Mouse (Mus musculus) spleen, embryonic (tissue): Measurements from ENCODE around the gene Hadha.

ENCODE experiments used
- CTCF ChIA-PET: fragments of 350-600 bp; sonication (Branson Sonifier 250); formaldehyde crosslinking; loops from one replicate; lab custom pipeline; 2022; lab: Charles Lee

Gene Hadha

DNA sequence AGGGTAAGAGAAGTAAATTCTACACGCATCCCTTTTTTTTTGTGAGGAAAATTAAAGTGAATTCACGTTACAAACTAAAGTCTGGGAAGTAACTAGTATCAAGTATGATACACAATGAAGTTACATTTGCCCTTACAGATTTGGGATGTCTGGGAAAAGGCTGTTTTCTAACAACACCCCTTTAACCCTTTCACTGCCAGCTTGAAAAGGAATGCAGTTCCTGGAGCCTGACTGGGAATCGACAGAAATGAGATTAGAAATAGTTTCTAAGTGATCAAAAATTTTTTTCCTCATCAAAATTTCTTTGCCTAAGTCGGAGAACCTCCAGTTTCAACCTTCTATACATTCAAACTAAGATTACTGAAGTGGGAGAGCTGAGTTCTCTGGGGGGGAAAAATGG is 949 bp downstream of the Hadha start:
- CTCF ChIA-PET = no interaction called here

DNA sequence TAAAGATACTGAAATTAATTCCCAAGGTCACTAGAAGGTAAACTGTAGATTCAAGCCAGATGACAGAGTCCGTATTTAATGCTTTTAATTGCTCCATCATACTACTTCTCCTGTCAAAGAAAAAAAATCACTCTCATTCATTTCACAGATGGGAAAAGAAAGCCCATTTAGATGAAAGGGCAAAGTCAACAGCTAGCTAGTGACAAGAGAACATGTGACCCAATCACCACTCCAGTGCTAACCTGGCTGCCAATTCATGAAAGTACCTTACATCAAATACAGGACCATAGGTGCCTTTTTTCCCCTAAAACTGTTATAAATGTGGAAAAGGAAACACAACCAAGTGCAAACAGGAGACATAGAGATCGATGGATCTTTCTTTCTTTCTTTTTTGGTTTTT is 1.7 kb downstream of the Hadha start:
- CTCF ChIA-PET = no interaction called here

DNA sequence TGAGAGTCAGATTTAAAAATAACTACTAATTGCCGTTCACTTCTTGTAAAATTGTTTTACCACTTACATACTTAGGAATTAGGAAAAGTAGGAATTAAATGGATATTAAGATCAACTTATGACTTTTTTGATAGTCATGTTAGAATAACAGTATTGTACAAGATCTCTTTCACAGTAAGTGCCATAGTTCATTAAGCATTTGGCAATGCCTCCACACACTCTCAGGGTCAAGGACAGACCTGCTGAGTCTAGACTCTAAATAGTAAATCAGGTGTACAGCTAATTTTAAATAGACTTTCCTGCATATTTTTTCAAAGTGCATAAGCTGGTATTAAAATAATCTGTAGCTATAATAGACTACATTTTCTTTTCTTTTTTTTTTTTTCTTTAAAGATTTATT is 2.5 kb downstream of the Hadha start:
- CTCF ChIA-PET = no interaction called here

DNA sequence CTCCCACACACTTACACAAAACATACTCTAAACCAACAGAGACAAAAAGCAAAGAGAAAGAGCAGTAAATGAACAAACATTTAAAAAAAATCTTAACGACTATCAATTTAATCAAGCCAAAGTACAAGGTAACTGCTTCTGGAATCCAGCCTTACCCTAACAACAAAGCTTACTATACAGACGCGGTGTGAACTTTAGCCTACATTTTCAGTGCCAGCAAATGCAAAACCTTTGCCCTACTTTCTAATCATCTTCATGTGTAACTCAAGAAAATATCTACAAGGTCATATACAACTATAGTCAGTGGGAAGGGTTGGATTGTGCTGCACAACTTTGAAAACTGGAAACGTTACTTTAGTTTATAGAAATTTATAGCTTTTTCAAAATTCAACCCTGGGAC is 3.0 kb downstream of the Hadha start:
- CTCF ChIA-PET = no interaction called here

DNA sequence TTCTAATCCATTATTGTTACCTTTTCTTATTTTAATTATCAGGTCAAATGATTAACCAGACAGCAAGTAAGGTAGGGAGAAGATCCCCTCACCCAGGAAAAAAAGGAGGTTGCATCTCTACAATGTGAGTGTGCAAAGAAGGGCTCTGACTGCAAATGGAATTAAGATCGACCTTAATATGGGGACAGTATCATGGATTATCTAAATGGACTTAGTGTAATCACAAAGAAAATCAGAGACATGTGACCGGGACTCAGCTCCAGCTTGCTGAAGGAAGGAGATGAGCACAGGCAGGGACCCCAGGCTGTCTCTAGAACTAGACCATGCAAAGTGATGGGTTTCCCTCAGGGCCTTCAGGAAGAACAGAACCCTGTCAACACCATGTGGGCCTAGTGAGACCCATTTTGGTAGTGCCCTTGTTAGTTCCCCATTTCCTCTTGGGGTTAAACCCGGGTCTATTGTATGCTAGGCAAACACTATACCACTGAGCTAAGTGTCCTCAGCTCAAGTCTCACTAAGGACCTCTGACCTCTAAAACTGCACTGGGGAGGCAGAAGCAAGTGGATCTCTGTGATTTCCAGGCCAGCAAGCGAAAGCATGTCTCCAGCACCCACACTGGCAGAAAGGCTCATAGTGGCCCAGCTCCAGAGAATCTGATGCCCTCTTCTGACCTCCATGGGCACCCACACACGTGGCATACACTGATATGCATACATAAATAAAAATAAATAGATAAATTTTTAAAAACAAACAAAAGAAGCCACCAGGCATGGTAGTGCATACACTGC is 6.6 kb downstream of the Hadha start:
- CTCF ChIA-PET = no interaction called here

DNA sequence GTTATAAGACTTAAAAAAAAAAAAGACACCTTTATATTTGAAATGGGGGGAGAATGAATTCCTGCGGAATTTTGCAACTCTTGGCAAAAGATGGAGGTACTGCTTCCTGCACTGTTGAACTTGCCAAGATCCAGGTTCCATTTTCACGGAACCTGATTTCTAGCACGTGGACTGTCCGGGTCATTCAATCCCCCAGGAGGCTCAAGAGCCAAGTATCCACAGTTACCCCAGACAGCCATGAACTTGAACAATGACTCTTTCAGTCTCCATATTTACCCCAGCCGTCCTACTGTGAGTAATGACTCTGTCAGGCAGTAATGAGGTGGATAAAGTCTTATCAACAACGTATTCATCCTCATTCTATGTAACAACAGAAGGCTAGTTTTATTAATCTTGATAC is 8.4 kb downstream of the Hadha start:
- CTCF ChIA-PET = no interaction called here

DNA sequence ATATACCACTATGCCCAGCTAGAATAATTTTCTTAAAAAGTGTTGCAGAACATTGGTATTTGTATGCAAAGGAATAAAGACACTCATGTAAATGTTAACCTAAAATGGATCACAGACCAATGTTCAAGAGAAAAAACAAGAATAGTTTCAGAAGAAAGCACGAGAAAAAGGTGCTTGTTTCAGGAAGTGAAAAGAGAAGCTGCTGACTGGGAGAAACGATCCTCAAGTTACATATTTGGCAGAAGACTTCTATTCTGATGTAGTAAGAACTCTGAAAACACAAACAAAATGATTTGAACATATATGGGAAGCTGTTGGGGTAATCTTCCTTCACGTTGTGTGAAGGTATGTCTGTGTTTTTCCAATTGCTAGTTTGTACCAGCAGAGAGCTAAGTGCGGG is 16.8 kb downstream of the Hadha start:
- CTCF ChIA-PET = no interaction called here

DNA sequence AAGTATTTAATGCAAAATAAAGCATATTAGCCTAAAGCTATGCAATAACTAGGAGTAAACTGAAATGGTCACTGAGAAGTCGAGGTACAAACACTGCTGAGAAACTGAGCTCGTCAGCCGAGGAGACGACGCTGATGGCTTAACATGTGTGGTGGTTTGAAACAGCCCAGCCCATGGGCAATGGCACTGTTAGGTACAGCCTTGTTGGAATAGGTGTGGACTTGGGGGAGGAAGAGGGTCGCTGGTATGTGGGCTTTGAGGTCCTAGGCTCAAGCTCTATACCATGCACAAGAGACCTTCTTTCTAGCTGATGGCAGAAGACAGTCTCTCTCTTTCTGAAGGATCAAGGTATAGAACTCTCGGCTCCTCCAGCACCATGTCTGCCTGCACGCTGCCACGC is 17.7 kb downstream of the Hadha start:
- CTCF ChIA-PET = no interaction called here

DNA sequence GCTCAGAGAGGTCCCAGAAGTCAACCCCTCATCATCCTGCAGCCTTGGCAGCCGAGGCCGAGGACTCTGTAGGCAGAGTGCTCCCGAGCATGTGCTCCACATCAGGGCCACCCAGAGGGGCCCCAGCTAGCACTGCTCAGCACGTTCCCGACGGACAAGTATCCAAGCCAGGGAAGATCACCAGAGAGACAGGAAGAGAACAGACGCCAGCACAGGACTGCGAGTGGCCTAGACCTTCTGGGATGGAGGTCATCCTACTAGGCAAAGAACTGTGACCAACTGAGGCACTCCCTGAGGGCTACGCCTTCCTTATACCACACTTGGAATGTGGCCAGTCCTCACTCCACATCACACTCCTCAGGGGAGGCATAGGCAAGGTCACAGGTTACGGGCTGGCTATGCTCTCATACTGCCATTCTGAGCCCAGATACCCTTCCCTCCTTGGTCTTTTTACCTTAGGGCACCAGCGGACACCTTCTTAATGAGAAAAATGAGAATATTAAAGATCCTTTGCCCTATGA is 19.2 kb downstream of the Hadha start:
- CTCF ChIA-PET = no interaction called here

DNA sequence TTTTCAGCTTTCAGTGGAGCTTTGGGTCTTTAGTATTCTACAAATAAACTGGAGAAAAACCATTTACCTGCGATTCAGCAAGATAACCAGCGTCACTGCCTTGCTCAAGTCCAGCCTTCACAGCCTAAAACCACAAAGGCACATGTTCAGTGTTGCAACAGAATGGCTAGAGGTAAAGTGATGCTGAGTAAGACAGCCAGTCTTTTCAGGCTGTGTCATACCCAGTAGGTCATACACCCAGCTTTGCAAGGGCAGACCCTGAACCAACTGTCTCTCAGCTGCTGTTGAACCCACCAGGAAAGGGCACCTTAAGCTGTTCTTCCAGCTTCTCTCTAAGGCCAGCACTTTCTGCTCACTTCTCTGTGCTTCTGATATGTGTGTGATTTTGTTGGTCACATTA is 22.8 kb downstream of the Hadha start:
- CTCF ChIA-PET = no interaction called here

DNA sequence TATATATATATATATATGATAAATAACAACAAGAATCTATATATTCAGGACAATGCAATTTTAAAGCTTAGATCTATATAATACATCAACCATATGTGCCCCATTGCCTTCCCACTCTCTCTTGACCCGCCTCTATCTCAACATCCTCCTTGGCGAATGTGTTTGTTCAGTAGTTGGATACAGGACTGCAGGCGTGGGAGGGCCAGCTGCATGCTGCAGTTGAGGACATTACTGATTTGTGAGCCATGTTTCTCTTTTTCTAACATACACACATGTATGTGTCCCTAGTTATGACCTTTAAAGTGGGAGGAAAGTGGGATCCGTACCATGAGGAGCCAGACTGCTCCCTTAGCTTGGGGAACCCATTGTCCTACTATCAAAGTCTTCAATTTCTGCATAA is 23.7 kb downstream of the Hadha start:
- CTCF ChIA-PET = interaction anchor here (0.6 kb wide), 1 partner anchor 40 kb away, joined by 6 read pairs; no protein-coding TSS in a partner anchor

DNA sequence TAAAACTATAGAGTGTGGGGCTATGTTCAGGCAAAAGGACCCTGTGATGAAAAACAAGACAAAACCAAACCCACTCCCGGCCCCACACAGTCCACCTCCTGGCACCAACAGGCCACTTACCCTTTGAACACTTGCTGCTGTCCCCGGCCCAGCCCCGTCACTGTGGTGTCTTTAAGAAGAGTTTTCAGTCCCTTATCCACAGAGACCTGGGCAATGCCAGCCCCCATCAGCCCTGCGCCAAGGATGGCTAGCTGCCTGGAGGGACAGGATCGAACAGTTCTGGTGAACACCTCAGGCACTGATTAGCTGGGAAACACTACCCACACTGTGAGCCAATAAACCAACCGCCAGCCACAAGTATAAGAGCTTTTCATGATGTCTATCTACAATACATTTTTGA is 26.3 kb downstream of the Hadha start:
- CTCF ChIA-PET = no interaction called here

DNA sequence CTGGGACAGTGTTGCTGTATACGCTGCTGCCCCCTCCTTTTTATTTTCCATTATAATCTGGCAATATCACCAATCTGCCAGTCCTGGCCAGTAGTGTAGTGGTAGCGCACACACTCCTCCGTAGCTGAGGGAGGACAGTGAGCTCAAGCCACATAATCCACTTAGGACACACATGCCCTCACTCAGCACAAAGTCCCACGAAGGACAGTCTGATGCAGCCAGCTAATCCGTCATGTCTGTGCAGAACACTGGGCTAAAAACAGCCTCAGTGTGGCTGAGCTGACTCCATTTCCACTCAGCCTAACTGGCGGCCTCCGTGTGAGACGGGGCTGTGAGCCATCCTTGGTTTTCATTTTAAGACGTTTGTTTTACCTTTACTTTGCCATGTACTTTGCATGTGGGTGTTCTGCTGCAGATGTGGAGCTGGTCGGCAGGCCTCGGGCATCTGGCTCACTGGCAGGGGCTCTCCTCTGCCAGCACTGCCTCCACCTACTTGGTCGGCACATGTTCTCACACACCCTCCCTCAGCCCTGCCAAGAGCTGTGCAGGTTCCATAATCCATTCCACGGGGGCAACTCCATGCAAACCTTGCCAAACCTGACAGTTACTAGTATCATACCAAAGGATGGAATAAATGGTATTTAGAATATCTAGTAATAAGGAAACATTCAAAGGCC is 26.9 kb downstream of the Hadha start:
- CTCF ChIA-PET = no interaction called here

DNA sequence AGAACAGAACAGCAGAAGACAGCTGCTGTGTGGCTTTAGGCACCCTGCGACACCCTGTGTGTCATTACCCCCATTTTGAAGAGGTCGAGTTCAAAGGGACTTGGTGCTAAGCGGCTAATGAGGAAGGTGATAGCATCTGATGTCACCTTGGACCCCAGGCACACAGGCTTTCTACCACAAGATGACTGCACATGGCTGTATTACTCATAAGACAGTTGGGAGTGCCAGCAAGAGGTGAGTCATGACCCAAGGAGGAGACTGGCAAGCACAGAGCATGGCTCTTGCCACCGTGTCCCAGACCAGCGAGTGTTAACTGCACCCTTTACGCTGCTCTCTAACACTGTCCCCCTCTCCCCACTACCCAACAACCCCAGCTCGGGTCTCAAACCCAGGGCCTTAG is 28.2 kb downstream of the Hadha start:
- CTCF ChIA-PET = no interaction called here

DNA sequence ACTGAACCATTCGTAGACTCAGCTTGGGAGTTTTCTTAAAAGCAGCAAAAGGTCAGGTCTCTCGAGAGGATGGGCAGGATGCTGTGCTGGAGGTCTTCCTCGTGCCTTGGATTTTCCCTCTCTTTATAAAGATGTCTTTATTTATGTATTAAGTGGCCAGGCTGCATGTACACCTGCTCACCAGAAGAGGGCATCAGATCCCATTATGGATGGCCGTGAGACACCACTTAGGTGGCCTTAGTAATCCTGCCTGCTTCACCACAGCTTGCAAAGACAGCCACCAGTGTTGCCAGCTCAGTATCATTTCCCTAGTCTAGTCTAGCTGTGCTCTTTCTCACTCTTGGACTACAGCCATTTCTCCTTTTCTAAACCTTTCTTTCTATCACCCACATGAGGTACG is 29.4 kb downstream of the Hadha start:
- CTCF ChIA-PET = no interaction called here

DNA sequence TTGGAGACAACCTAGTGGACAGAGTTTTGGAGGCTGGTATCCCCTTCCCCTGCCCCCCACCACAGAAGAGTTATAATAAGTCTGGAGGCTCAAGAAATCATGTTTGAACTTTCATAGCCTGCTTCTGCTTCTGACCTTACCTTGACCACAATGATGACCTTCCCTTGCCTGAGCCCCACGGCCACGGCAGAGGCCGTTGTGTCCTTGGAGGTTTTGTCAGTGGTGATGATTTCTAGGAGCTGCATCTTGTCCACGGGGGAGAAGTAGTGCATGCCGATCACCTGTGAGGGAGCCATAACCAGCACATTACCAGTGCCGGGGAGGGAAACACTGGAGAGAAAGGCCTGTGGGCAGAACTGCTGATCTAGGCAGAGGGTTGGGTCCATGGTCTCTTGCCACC is 32.5 kb downstream of the Hadha start:
- CTCF ChIA-PET = no interaction called here

DNA sequence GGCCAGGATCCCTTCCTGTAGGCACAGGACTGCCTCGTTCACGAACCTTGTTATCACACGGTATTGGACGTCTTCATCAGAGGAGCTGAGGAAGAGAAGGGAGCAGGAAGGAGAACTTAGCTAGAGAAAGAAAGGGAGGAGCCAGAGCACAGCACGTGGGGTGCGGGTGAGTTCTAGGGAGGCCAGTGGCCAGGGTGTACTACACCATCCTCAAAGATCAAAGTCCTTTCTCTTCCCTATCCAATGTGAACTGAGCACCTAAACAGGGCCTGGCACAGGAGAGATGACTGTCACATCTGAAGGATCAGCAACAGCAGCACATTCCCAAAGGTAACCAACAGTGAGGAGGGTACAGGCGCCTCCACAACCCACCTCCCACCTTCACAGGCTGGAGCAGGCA is 34.9 kb downstream of the Hadha start:
- CTCF ChIA-PET = no interaction called here

DNA sequence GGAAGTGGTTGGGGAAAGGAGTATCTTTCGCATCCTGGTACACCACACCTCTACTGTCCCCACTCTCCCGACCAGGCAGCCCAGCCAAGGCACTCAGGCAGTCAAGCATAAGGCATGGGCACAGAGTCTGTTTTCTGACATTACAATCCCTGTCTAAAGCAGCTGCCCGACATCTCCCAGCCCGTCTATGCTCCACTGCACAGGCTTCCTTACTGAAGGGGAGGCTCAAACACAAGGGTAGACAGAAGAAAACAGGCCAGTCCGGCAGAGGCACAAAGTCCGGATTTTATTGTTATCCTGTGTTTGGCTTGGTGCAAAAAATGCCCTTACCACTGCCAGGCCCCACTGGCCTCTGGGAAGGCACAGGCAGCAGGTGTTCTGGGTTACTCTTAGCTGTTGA is 35.8 kb downstream of the Hadha start:
- CTCF ChIA-PET = no interaction called here

DNA sequence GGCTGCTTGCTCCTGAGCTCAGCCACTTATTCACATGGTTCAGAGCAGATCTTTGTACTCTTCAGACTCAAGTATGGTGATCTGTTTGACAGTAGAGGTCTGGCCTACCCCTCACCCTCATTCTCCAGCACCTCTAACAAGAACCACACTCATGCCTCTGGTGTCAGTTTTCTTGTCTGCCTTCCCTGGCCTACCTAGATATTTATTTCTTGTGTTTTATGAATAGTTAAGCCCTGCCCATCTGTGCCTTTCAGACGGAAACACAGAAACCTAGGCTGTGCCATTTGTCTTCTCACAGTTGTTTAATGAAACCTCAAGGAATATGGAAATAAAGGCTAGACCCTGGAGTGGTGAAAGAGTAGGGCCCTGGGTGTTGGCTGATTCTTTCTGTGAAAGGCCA is 36.9 kb downstream of the Hadha start:
- CTCF ChIA-PET = no interaction called here

DNA sequence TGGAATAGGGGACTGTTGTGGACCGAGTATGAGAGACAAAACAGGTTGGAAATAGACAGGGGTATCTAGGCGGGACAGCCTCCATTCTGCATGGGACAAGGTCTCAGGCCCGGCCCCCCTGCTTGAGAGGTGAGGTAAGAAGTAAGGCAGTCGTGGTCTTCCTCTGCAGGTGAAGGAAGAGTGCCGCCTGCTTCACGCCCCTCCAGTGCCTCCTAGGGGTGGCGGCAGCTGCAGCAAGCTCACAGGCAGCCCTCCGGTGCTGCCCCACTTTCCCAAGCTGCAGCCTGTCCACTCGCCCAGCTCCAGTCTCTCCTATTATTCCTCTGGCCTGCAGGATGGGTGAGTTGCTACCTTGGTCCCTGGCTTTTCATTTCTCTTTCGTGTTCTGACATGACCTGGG is 39.2 kb downstream of the Hadha start:
- CTCF ChIA-PET = no interaction called here

DNA sequence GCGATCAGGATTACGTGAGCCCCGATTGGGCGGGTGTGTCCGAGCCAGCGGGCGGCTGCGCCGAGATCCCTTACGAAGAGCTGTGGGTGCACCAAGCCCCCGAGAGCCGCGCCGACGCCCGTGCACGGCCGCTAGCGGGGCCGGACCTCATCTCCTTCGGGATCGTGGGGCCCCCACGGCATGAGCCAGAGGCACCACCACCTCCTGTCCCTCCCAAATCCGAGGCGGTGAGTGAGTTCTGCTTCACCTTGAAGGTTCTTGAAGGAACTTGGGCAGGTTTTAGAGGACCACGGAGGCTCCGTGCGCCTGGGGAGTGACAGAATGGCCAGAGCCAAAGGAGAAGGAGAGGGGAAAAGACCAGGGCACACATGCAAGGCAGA is 40.2 kb downstream of the Hadha start:
- CTCF ChIA-PET = no interaction called here

DNA sequence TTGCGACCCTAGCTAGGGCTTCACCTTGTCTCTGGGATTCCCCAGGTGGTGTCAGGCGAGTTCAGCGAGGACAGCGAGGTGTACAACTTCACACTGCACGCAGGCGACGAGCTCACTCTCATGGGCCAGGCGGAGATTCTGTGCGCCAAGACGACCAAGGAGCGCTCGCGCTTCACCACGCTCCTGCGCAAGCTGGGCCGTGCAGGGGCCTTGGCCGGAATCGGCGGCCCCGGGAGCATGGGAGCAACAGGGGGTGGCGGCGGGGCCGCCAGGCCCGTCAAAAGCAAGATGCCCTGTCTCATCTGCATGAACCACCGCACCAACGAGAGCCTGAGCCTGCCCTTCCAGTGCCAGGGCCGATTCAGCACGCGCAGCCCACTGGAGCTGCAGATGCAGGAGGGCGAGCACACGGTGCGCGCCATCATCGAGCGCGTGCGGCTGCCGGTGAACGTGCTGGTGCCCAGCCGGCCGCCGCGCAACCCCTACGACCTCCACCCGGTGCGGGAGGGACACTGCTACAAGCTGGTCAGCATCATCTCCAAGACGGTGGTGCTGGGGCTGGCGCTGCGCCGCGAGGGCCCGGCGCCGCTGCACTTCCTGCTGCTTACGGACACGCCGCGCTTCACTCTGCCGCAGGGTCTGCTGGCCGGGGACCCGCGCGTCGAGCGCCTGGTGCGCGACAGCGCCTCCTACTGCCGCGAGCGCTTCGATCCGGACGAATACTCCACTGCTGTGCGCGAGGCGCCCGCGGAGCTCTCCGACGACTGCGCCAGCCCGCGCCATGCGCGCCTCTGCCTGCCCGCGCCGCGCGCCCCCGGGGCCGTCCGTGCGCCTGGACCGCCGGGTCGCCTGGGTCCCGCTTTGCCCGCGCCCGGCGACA is 40.8 kb downstream of the Hadha start:
- CTCF ChIA-PET = no interaction called here
